Mouse (Mus musculus): ENCODE measurements around the gene Mospd1. TPM values are rescaled to one million over a fixed set of nuclear protein-coding genes. Genes with fewer than 3 reads are reported as not detected.

The Mospd1 gene
- total RNA-seq (2015) (37.9 and 40.4 TPM in 2 replicates), total RNA-seq (2017) (27.2 and 32.6 TPM in 2 replicates)

- ATAC-seq (ENCODE audit: poor library complexity, severe bottlenecking), result peak; percentile 96
These were observed at the start of gene Mospd1 for GRCm38 (mm10) chrX:53370366-53370740. TSS of gene Mospd1 (minus strand) at chrX:53370502.

- ATAC-seq (ENCODE audit: poor library complexity, severe bottlenecking), result no peak
These were observed 16.1 kb upstream of the Mospd1 start for GRCm38 (mm10) chrX:53386362-53386761.

GRCm38 (mm10) chrX:53383122-53383521 lies 12.8 kb upstream of the Mospd1 start:
- ATAC-seq (ENCODE audit: poor library complexity, severe bottlenecking), result peak; percentile 84

- ATAC-seq (ENCODE audit: poor library complexity, severe bottlenecking), result peak; percentile 64
These were observed 552 bp downstream of the Mospd1 start for GRCm38 (mm10) chrX:53369534-53370365.

- ATAC-seq (ENCODE audit: poor library complexity, severe bottlenecking), result no peak
These were observed 5.5 kb downstream of the Mospd1 start for GRCm38 (mm10) chrX:53364668-53365383.

- ATAC-seq (ENCODE audit: poor library complexity, severe bottlenecking), result peak; percentile 54; the same call in 1 of the 2 replicates
These were observed 21.9 kb downstream of the Mospd1 start for GRCm38 (mm10) chrX:53348374-53348773.

GRCm38 (mm10) chrX:53341531-53341930 lies 28.8 kb downstream of the Mospd1 start:
- peak; percentile 59; the same call in 1 of the 2 replicates for ATAC-seq (ENCODE audit: poor library complexity, severe bottlenecking)

GRCm38 (mm10) chrX:53337355-53337754 lies 32.9 kb downstream of the Mospd1 start:
- no peak for ATAC-seq (ENCODE audit: poor library complexity, severe bottlenecking)

GRCm38 (mm10) chrX:53330396-53330795 lies 39.9 kb downstream of the Mospd1 start:
- ATAC-seq (ENCODE audit: poor library complexity, severe bottlenecking), result no peak

GRCm38 (mm10) chrX:53321111-53321510 lies 49.2 kb downstream of the Mospd1 start:
- no peak for ATAC-seq (ENCODE audit: poor library complexity, severe bottlenecking)

- ATAC-seq (ENCODE audit: poor library complexity, severe bottlenecking), result peak; percentile 99
These were observed 49.7 kb downstream of the Mospd1 start for GRCm38 (mm10) chrX:53320564-53320963.

Other genes starting within 250 kb of the Mospd1 start
- gene Plac1, start 130.4 kb downstream of the Mospd1 start, total RNA-seq (2015), result not detected in 2 replicates
- gene Plac1, start 130.4 kb downstream of the Mospd1 start, total RNA-seq (2017), result not detected in 2 replicates
- 13.6 and 15.2 TPM in 2 replicates for gene Fam122b, start 100.7 kb downstream of the Mospd1 start, total RNA-seq (2015)
- 5.6 and 5.8 TPM in 2 replicates for gene Fam122b, start 100.7 kb downstream of the Mospd1 start, total RNA-seq (2017)
- gene Fam122c, start 97.1 kb downstream of the Mospd1 start, total RNA-seq (2015), result not detected in 2 replicates
- gene Fam122c, start 97.1 kb downstream of the Mospd1 start, total RNA-seq (2017), result not detected in 2 replicates
- gene Etd, start 64.4 kb upstream of the Mospd1 start, total RNA-seq (2015), result not detected in 2 replicates
- not detected in 2 replicates for gene Etd, start 64.4 kb upstream of the Mospd1 start, total RNA-seq (2017)
- 2.5 TPM in 1 of 2 replicates, not detected in the other for gene Rtl8c, start 237.5 kb upstream of the Mospd1 start, total RNA-seq (2015)
- gene Rtl8c, start 237.5 kb upstream of the Mospd1 start, total RNA-seq (2017), result not detected in 2 replicates
- gene Gm14597, start 238.5 kb upstream of the Mospd1 start, total RNA-seq (2015), result not detected in 2 replicates
- not detected in 2 replicates for gene Gm14597, start 238.5 kb upstream of the Mospd1 start, total RNA-seq (2017)

Data from megakaryocyte, adult 5-6 weeks (primary cell).